Mouse (Mus musculus): Measurements from ENCODE around the gene Gm9945. TPM values are rescaled to one million over a fixed set of nuclear protein-coding genes. Genes with fewer than 3 reads are reported as not detected.

The Gm9945 gene
- polyA plus RNA-seq, 1 experiment from 2014 or later = not detected

Other genes starting within 250 kb of the Gm9945 start
- gene Hspa4, start 179.7 kb upstream of the Gm9945 start, polyA plus RNA-seq (2015; fragmentation: Nextera tagmentation; extraction: Ambion mirVana) = 51.5 and 52.8 TPM in 2 replicates
- 16.1 and 17.8 TPM in 2 replicates for gene Zcchc10, start 155.5 kb upstream of the Gm9945 start, polyA plus RNA-seq (2015; fragmentation: Nextera tagmentation; extraction: Ambion mirVana)
- gene Aff4, start 129.3 kb upstream of the Gm9945 start, polyA plus RNA-seq (2015; fragmentation: Nextera tagmentation; extraction: Ambion mirVana) = 71.5 and 73.4 TPM in 2 replicates
- gene Leap2, start 57.0 kb upstream of the Gm9945 start, polyA plus RNA-seq (2015; fragmentation: Nextera tagmentation; extraction: Ambion mirVana) = not detected in 2 replicates
- gene Uqcrq, start 49.3 kb upstream of the Gm9945 start, polyA plus RNA-seq (2015; fragmentation: Nextera tagmentation; extraction: Ambion mirVana) = 682 and 692 TPM in 2 replicates
- gene Gdf9, start 49.1 kb upstream of the Gm9945 start, polyA plus RNA-seq (2015; fragmentation: Nextera tagmentation; extraction: Ambion mirVana) = 3.1 and 3.3 TPM in 2 replicates
- gene Gm10447, start 23.1 kb upstream of the Gm9945 start, polyA plus RNA-seq (2015; fragmentation: Nextera tagmentation; extraction: Ambion mirVana) = 0.06 and 0.16 TPM in 2 replicates
- gene Shroom1, start 23.0 kb upstream of the Gm9945 start, polyA plus RNA-seq (2015; fragmentation: Nextera tagmentation; extraction: Ambion mirVana) = 2.5 and 2.6 TPM in 2 replicates
- not detected in 2 replicates for gene Gm9837, start 9.7 kb upstream of the Gm9945 start, polyA plus RNA-seq (2015; fragmentation: Nextera tagmentation; extraction: Ambion mirVana)
- 0.55 and 0.71 TPM in 2 replicates for gene Sowaha, start 108 bp downstream of the Gm9945 start, polyA plus RNA-seq (2015; fragmentation: Nextera tagmentation; extraction: Ambion mirVana)
- 16.4 and 17.3 TPM in 2 replicates for gene Sept8, start 39.1 kb downstream of the Gm9945 start, polyA plus RNA-seq (2015; fragmentation: Nextera tagmentation; extraction: Ambion mirVana)
- gene Kif3a, start 87.2 kb downstream of the Gm9945 start, polyA plus RNA-seq (2015; fragmentation: Nextera tagmentation; extraction: Ambion mirVana) = 275 and 285 TPM in 2 replicates
- gene Il4, start 138.5 kb downstream of the Gm9945 start, polyA plus RNA-seq (2015; fragmentation: Nextera tagmentation; extraction: Ambion mirVana) = 3.9 and 4.6 TPM in 2 replicates
- not detected in 2 replicates for gene Il13, start 154.5 kb downstream of the Gm9945 start, polyA plus RNA-seq (2015; fragmentation: Nextera tagmentation; extraction: Ambion mirVana)
- gene Rad50, start 227.2 kb downstream of the Gm9945 start, polyA plus RNA-seq (2015; fragmentation: Nextera tagmentation; extraction: Ambion mirVana) = 12.4 and 12.7 TPM in 2 replicates
- gene Il5, start 240.6 kb downstream of the Gm9945 start, polyA plus RNA-seq (2015; fragmentation: Nextera tagmentation; extraction: Ambion mirVana) = not detected in 2 replicates

All from hindbrain, embryonic 13.5 days (tissue).